Mouse (Mus musculus) kidney, adult 8-10 months (tissue): ENCODE data around the gene Gapvd1.
"Not testable (repeated sequence)": the region's sequence is repeated elsewhere in the genome, so short reads cannot be mapped to it uniquely, and the experiment has no call there.

Source experiments
- DNase-seq, 2 experiments: peaks; one replicate each; pipeline ENCODE4 v3.0.0; 2022

Gene Gapvd1

GRCm38 (mm10) chr2:34754551-34755358, at the start of gene Gapvd1:
Gene Gapvd1, minus strand, starts transcription at chr2:34755232.
- DNase-seq: peak in 1 of 2 experiments; percentile 33

GRCm38 (mm10) chr2:34804815-34805214, 49.8 kb upstream of the Gapvd1 start:
- peak; percentile 41 to 58 for DNase-seq

DNA sequence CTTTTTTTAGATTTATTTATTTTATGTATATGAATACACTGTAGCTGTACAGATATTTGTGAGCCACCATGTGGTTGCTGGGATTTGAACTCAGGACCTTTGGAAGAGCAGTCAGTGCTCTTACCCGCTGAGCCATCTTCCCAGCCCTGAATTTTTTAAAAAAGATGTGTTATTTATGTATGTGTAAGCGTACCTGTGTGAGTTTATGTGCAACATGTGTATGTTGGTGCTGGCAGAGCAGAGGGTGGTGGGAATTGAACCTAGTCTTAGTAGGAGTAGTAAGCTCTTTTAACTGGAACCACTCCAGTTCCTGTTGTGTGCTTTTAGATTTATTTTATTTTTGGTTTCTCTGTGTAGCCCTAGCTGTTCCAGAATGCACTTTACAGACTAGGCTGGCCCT, 49.1 kb upstream of the Gapvd1 start:
- no peak for DNase-seq

- DNase-seq: no peak
Observed at GRCm38 (mm10) chr2:34803746-34804145, 48.7 kb upstream of the Gapvd1 start.

- DNase-seq: peak; percentile 25 to 32
Observed at GRCm38 (mm10) chr2:34802565-34803245, 47.7 kb upstream of the Gapvd1 start.

DNA sequence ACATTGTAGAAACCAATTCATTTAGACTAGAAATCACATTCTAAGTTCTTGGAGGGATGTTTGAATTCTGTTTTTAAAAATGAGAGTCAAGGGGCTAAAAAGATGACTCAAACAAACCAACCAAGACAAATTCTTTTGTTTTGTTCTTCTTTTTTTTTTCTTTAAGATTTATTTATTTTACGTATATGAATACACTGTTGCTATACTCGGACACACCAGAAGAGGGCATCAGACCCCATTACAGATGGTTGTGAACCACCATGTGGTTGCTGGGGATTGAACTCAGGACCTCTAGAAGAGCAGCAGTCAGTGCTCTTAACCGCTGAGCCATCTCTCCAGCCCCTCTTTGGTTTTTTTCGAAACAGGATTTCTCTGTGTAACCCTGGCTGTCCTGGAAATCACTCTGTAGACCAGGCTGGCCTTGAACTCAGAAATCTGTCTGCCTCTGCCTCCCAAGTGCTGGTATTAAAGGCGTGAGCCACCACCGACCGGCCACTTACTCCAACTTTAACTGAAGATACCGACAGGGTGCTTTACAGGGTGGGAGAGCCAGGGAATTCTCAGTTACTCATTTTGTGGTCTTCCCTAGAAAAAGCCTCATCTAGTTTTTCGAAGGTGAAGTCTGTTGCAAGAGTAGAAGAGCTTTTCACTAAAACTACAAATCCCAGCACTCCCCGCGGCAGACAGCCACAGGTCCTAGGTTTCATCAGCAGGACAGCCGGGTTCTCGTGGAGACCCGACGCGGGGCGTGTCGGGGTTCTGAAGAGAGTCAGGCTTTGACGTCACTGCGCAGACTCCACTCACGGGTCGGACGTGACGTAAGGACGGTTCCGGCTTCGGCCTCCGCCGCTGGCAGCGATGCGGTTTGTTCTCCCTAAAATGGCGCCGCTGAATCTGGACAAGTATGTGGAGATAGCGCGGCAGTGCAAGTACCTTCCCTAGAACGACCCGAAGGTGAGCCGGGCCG, 46.8 kb upstream of the Gapvd1 start:
- DNase-seq: peak; percentile 98

DNA sequence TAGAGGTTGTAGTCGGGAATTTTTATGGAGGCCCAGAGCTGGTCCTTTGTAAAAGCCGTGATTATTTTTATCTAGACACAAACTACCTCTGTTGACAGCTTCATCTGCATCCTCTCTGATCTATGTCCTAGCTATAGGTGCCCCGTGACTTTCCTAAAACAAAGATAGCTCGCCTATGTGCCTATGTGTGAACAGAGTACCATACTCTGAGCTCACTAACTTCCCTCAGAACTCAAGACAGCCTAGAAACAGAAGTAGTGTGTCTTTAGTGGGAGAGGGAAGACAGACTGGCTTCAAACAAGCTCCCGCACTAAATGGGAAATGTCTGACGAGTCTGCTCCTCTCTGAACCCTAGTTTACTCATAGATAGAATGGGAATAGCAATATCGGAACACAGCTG, 45.3 kb upstream of the Gapvd1 start:
- no peak for DNase-seq

DNA sequence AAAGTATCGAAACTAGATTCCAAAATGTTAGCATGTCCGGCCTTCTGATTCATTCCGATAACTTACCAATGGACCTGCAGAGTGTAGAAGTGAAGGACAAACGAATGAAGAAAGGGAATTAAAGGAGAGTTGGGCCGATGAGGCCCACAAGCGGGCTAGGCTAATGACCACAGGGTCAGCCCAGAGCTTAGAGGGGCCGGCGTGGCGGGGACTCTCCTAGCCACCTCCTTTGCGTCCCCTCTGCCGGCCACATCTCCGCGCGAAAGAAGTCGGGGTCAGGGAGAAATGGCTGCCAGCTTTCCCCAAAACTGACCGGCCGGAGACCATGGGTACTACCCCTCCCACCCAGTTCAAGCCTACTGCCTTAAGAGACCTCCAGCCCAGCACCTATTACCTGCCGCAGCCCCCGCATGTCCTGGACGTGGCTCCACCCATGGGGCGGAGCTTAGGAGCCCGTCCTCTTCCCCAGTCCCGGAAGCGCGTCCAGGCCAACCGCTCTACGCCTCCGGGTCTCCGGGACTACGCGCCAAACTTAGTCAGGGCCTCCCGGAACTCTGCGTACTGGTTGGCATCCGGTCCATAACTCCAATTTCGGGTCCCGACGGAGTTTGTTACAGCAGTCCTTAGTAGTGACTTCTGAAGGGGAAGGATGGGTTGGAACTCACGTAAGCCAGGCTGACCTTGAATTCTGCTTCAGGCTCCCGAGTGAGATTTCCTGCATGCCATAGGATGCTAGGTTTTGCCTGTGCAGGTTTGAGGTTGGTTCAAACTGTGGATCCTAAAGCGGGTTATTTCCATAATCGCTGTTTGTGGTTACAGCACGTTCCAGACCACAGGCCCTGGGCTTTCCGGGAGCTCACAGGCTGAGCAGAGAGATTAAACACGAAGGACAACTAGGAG, 44.6 kb upstream of the Gapvd1 start, which contains the start of gene Rabepk:
Gene Rabepk (minus strand): TSS at position 556 of the 900 bp plus-strand sequence.
- DNase-seq: peak; percentile 86 to 87

GRCm38 (mm10) chr2:34795426-34795825, 40.4 kb upstream of the Gapvd1 start:
- no peak for DNase-seq

- DNase-seq: no peak
Observed at GRCm38 (mm10) chr2:34794511-34794910, 39.5 kb upstream of the Gapvd1 start.

- not testable (repeated sequence) for DNase-seq
Observed at GRCm38 (mm10) chr2:34792543-34792942, 37.5 kb upstream of the Gapvd1 start.

GRCm38 (mm10) chr2:34790282-34790681, 35.2 kb upstream of the Gapvd1 start:
- no peak for DNase-seq

DNA sequence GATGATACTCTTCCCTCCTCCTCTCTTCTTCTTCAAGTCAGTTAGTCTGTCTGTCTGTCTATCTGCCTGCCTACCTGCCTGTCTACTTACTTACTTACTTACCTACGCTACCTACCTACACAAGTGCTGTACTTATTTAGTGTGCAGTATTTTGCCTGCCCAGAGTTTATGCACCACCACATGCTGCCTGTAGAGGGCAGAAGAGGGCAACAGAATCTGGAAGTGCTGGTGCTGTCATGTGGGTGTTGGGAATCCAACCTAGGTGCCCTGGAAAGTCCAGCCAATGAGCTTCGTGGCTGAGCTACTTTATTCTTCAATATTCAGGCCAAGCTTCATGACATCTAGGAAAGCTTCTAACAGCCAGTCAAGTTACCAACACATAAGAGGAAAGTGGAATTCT, 29.1 kb upstream of the Gapvd1 start:
- peak; percentile 23 to 61 for DNase-seq

GRCm38 (mm10) chr2:34783064-34784020, 28.3 kb upstream of the Gapvd1 start:
- DNase-seq: no peak

DNA sequence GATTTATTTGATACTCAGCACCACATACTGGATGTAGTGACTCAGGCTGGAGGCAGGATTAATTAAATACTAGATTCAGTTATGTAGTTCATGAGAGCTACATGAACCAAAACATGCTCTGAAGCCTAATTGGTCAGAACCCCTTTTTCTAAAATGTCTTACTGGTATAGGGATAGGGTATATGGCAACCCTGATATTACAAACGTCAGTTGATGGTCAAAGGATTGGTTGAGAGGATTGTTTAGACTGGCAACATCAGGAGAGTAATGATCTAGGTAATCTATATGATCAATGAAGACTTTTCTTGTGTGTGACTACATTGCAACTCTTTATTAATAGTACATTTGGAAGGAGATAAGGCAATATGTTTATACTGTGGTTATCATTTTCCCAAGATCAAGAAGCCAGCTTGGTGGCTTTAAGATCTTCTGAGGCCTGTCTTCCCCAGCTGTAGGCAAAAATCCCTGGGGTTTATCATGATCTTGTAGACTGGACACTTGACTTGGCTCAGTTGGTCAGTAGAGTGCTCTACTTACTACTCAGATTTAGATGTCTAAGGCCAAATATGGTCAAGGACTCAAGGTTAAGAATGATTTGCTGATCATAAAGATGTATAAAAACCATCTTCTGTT, 22.3 kb upstream of the Gapvd1 start:
- DNase-seq: no peak

DNA sequence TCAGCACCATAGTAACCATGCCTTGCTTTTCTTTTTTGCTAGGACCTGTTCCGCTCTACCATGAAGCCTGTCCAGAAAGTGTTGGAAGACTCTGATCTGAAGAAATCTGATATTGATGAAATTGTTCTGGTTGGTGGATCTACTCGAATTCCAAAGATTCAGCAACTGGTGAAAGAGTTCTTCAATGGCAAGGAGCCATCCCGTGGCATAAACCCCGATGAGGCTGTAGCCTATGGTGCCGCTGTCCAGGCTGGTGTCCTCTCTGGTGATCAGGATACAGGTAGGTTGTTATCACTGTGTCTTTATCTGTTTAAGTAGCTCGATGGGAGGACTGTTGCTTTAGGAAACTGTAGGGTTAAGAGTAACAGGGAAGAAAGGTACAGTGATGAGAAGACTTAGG, 19.5 kb upstream of the Gapvd1 start:
- DNase-seq: no peak

DNA sequence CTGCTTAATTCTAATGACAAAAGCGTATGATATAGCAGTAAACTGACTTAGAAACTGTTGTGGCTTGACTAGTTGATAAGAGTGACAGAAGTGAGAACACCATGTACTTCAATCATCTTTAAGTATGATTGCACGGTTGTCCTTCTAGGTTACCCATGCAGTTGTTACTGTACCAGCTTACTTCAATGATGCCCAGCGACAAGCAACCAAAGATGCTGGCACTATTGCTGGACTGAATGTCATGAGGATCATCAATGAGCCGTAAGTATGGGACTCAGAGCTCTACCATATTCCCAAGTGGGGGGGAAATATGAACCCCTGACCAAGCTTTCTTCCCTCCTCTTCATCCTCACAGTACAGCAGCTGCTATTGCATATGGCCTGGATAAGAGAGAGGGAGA, 18.6 kb upstream of the Gapvd1 start:
- no peak for DNase-seq

DNA sequence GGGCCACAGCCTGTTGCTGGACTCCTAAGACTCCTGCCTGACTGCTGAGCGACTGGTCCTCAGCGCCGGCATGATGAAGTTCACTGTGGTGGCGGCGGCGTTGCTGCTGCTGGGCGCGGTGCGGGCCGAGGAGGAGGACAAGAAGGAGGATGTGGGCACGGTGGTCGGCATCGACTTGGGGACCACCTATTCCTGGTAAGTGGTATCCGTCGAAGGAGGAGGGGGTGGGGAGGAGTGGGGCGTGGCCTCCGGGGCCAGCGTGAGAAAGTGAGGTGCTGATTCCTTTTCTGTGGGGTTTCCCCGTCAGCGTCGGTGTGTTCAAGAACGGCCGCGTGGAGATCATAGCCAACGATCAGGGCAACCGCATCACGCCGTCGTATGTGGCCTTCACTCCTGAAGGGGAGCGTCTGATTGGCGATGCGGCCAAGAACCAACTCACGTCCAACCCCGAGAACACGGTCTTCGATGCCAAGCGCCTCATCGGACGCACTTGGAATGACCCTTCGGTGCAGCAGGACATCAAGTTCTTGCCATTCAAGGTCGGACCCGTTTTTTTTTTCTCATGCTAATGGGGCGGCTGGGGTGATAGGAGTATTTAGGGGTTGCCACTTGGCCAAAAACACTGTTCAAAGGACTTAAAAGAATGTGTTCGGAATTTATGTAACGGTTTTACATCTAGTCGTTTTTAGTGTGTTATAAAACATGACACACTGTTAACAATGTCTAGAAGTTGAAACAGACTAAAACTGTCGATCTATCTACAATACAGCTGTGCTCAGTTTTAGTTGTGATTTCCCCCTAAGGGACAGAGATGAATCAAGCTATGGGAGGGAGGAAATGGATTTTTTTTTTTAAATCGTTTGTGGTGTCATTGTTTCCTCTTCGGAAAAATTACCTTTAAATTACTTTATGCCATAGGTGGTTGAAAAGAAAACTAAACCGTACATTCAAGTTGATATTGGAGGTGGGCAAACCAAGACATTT, 17.5 kb upstream of the Gapvd1 start:
- peak in 1 of 2 experiments; percentile 27 for DNase-seq
